Mouse (Mus musculus): ENCODE measurements around the gene Fgfr4. TPM values are rescaled to one million over a fixed set of nuclear protein-coding genes. Genes with fewer than 3 reads are reported as not detected.
"Not testable (repeated sequence)": the region's sequence is repeated elsewhere in the genome, so short reads cannot be mapped to it uniquely, and the experiment has no call there.

Gene Fgfr4
- polyA plus RNA-seq, 1 experiment: 0.63 TPM

DNA sequence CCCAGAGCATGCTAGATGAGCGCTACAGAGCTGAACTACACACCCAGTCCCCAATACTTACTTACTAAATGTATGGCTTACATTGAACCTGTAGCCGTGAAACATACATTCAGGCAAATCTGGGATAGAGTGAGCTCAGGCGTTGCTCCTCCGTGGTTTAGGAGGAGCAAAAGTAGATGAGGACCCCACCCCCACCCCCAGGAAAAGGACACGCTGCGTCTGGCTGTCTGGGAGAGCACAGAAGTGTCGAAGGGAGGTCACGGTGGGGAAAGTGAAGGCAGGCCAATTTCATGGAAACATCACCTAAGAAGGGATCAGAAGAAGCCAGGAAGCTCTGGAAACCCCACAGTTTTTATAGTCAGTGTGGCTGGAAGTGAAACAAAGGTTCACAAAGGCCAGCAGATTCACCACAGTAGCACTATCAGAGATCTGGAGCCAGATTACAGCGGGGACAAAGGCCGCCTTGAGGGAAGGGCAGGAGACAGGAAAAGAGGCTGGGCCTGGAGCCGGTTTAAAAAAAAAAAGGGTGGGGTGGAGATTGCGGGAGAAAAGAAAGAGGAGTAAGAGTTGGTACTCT is 37.2 kb downstream of the Fgfr4 start:
- no peaks in the 10 kb centered on the region for H3K36me3 ChIP-seq (ENCODE audit: control insufficient read depth, insufficient read depth, low read length)
- H3K4me3 ChIP-seq (ENCODE audit: control insufficient read depth, insufficient read depth, low read length): peak overlapping the region; percentile 73
- H3K27me3 ChIP-seq (ENCODE audit: control insufficient read depth, insufficient read depth, low read length): no peaks in the 10 kb centered on the region
- TF ChIP-seq POLR2A (IDR thresholded peaks at IDR 0.05; ENCODE audit: control insufficient read depth, extremely low read depth, insufficient read depth, low read length, poor library complexity) (no peak), CTCF (IDR thresholded peaks at IDR 0.05; ENCODE audit: borderline replicate concordance, control insufficient read depth, extremely low read depth, insufficient read depth, low read length, poor library complexity) (no peak)
- H3K4me1 ChIP-seq (replicated peaks; ENCODE audit: control insufficient read depth, insufficient read depth, low read length): peaks cover 13% of the 10 kb centered on the region
- H3K27ac ChIP-seq (ENCODE audit: control insufficient read depth, insufficient read depth, low read length): no peak overlapping the region
- WGBS: 8% methylated on average over 12 of the region's 12 CpGs
- no peak for DNase-seq

DNA sequence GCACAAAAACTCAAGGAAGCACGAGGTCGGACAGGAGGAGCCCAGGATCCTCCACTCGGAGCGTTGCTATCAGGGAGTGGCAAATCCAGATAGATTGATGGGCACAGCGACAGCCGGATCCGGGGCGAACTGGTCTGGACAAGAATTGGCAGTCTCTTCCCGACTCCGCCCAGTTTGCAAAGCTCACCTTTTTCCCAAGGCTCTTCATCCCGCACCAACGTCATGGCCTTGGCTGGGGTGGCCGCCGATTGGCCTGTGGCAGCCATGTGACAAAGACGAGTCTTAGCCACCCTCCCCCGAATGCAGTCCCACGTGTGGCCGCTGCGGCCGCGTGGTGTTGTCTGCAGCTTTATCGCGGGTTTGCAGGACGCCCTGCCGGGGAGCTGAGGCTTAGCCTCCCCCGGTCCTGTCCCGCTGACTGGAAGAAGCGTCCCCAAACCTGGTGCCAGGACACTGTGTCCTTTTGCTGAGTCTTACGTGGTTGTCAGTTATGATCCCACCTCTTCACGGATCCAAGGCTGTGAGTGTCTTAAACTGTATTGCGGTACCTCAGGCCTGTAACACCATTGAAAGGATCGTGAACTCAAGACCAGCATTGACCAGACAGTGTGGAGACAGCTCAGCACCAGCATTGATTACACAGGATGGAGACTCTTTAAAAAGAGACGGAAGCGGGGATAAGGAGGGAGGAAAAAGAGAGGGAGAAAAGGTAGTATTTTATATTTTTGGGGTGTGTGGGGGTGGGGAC is 37.9 kb downstream of the Fgfr4 start:
- peak; percentile 94 for DNase-seq
- no peak overlapping the region for H3K27ac ChIP-seq (ENCODE audit: control insufficient read depth, insufficient read depth, low read length)

DNA sequence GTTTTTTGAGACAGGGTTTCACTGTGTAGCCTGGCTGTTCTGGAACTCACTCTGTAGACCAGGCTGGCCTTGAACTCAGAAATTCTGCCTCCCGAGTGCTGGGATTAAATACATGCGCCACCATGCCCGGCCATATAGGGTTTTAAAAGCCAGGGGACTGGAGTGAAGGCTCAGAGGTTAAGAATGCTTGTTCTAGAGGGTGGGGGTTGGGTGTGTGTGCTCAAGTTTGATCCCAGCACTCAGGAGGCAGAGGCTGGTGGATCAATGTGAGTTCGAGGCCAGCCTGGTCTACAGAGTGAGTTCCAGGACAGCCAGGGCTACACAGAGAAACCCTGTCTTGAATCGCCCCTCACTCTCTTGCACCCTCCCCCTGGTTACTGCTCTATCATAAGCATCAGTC is 39.1 kb downstream of the Fgfr4 start:
- no peak for DNase-seq
- no peak overlapping the region for H3K4me3 ChIP-seq (ENCODE audit: control insufficient read depth, insufficient read depth, low read length)
- TF ChIP-seq POLR2A (IDR thresholded peaks at IDR 0.05; ENCODE audit: control insufficient read depth, extremely low read depth, insufficient read depth, low read length, poor library complexity): no peak
- TF ChIP-seq CTCF (IDR thresholded peaks at IDR 0.05; ENCODE audit: borderline replicate concordance, control insufficient read depth, extremely low read depth, insufficient read depth, low read length, poor library complexity): no peak
- no peaks in the 10 kb centered on the region for H3K36me3 ChIP-seq (ENCODE audit: control insufficient read depth, insufficient read depth, low read length)
- no peak overlapping the region for H3K27ac ChIP-seq (ENCODE audit: control insufficient read depth, insufficient read depth, low read length)
- 87% methylated on average over 5 of the region's 5 CpGs for WGBS
- peaks cover 13% of the 10 kb centered on the region for H3K4me1 ChIP-seq (replicated peaks; ENCODE audit: control insufficient read depth, insufficient read depth, low read length)
- no peaks in the 10 kb centered on the region for H3K27me3 ChIP-seq (ENCODE audit: control insufficient read depth, insufficient read depth, low read length)

More for the DNA sequence above, 37.9 kb downstream of the Fgfr4 start:
- TF ChIP-seq POLR2A (IDR thresholded peaks at IDR 0.05; ENCODE audit: control insufficient read depth, extremely low read depth, insufficient read depth, low read length, poor library complexity): peak; percentile 45; the same call in 1 of the 2 replicates
- peak; percentile 85 for TF ChIP-seq CTCF (IDR thresholded peaks at IDR 0.05; ENCODE audit: borderline replicate concordance, control insufficient read depth, extremely low read depth, insufficient read depth, low read length, poor library complexity)
- Histone ChIP-seq H3K36me3 (ENCODE audit: control insufficient read depth, insufficient read depth, low read length) (no peaks in the 10 kb centered on the region), H3K4me1 (replicated peaks; ENCODE audit: control insufficient read depth, insufficient read depth, low read length) (peaks cover 13% of the 10 kb centered on the region), H3K27me3 (ENCODE audit: control insufficient read depth, insufficient read depth, low read length) (no peaks in the 10 kb centered on the region), H3K4me3 (ENCODE audit: control insufficient read depth, insufficient read depth, low read length) (peak overlapping the region; percentile 73)
- 3% methylated on average over 34 of the region's 34 CpGs for whole genome bisulfite sequencing

DNA sequence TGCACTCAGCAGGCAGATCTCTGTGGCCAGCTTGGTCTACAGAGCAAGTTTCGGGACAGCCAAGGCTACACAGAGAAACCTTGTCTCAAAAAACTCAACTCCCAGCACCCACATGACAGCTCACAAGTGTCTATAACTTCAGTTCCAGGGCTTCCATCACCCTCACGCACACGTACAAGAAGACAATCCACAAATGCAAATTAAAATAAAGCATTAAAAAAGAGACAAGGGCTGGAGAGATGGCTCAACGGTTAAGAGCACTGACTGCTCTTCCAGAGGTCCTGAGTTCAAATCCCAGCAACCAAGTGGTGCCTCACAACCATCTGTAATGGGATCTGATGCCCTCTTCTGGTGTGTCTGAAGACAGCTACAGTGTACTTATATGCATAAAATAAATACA is 50.3 kb downstream of the Fgfr4 start:
- H3K27me3 ChIP-seq (ENCODE audit: control insufficient read depth, insufficient read depth, low read length); DNase-seq; H3K4me3 ChIP-seq (ENCODE audit: control insufficient read depth, insufficient read depth, low read length); H3K27ac ChIP-seq (ENCODE audit: control insufficient read depth, insufficient read depth, low read length); H3K4me1 ChIP-seq (replicated peaks; ENCODE audit: control insufficient read depth, insufficient read depth, low read length); H3K36me3 ChIP-seq (ENCODE audit: control insufficient read depth, insufficient read depth, low read length): not testable (repeated sequence)
- 90% methylated on average over 4 of the region's 4 CpGs for WGBS

DNA sequence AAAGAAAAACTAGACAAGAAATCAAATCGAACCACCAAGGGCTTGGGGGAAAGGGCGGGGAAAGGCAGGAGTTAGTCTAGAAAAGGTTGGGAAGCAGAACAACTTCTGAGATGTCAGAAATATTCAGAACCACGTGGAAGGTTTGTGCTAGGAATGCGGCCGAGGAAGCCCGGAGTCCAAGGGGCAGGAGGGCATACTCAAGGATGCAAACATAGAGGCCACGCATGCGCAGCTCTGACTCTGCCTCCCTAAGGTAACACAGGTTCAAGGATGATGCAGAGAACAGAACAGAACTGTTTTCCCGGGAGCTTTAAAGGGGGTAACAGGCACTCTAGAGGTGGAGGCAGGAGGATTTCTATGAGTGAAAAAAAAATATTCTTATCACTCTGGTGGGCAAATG is 51.3 kb downstream of the Fgfr4 start:
- DNase-seq: no peak
- H3K36me3 ChIP-seq (ENCODE audit: control insufficient read depth, insufficient read depth, low read length): no peaks in the 10 kb centered on the region
- no peak overlapping the region for H3K27ac ChIP-seq (ENCODE audit: control insufficient read depth, insufficient read depth, low read length)
- 95% methylated on average over 9 of the region's 9 CpGs for WGBS
- H3K4me1 ChIP-seq (replicated peaks; ENCODE audit: control insufficient read depth, insufficient read depth, low read length): no peaks in the 10 kb centered on the region
- H3K4me3 ChIP-seq (ENCODE audit: control insufficient read depth, insufficient read depth, low read length): no peak overlapping the region
- TF ChIP-seq CTCF (IDR thresholded peaks at IDR 0.05; ENCODE audit: borderline replicate concordance, control insufficient read depth, extremely low read depth, insufficient read depth, low read length, poor library complexity): no peak
- no peak for TF ChIP-seq POLR2A (IDR thresholded peaks at IDR 0.05; ENCODE audit: control insufficient read depth, extremely low read depth, insufficient read depth, low read length, poor library complexity)
- H3K27me3 ChIP-seq (ENCODE audit: control insufficient read depth, insufficient read depth, low read length): no peaks in the 10 kb centered on the region

DNA sequence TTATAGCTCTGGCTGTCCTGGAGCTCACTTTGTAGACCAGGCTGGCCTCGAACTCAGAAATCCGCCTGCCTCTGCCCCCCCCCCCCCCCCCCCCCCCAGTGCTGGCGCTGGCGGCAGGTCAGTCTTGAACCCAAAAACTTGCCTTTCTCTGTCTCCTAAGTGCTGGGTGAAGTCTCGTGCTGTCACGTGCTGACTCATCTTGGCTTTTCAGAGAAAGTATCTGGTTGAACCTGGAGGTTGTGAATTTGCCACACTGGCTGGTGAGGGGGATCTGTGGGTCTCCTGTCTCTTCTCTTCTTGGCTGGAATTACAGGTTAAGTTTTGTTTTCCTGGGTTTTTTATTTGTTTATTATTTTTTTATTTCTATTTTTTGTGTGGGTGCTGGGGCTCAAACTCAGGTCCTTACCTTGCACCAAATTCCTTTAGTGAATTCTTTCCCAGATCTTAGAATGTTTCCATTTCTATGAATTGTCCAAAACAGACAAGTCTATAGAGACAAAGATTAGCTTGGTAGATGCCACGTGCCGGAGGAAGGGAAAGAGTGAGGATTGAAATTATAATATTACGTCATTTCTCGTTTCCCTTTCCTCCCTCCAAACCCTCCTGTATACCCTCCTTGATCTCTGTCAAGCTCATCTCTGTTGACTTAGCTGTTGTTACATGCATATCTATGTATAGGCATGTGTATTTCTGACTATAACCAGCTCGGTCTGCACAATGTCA is 52.4 kb downstream of the Fgfr4 start:
- WGBS: 80% methylated on average over 7 of the region's 11 CpGs
- Histone ChIP-seq H3K4me3 (ENCODE audit: control insufficient read depth, insufficient read depth, low read length) (no peak overlapping the region), H3K36me3 (ENCODE audit: control insufficient read depth, insufficient read depth, low read length) (no peaks in the 10 kb centered on the region), H3K4me1 (replicated peaks; ENCODE audit: control insufficient read depth, insufficient read depth, low read length) (peaks cover 4% of the 10 kb centered on the region; the same call in 1 of the 2 replicates), H3K27me3 (ENCODE audit: control insufficient read depth, insufficient read depth, low read length) (no peaks in the 10 kb centered on the region), H3K27ac (ENCODE audit: control insufficient read depth, insufficient read depth, low read length) (no peak overlapping the region)
- no peak for TF ChIP-seq CTCF (IDR thresholded peaks at IDR 0.05; ENCODE audit: borderline replicate concordance, control insufficient read depth, extremely low read depth, insufficient read depth, low read length, poor library complexity)
- TF ChIP-seq POLR2A (IDR thresholded peaks at IDR 0.05; ENCODE audit: control insufficient read depth, extremely low read depth, insufficient read depth, low read length, poor library complexity): no peak
- DNase-seq: no peak
